ENCODE assay signal across 24 mouse cellular contexts in the genomic region with DNA sequence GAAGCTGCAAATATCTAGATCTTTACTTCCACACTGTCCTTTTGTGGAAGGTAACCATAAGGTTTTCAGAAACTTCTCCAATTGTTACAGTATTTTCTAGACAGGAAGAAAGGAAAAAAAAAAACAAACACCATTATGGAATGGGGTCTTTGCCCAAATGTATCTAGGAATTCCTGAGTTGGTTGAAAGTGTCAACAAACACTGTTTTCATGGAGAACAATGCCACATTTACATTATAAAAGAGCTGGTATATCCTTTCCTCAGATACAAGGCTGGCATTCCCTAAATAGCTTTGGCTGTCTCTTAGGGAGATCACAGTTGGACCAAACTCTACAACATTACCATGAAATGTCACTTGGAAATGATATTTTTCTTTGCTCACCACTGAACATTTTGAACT.
DNase-seq lines count a peak whose midpoint lies in the region; ATAC-seq lines count a peak whose summit lies in the region.
"Had no signal": no experiment of that assay in that cellular context is flagged by ENCODE, and none has a peak within 500 bp of the region (broad histone marks: within the 10 kb centered on the region; RNA-seq: fewer than 3 reads in every experiment).

No protein-coding gene starts in this region.

- ATAC-seq in frontal cortex, adult (ENCODE audit: low TSS enrichment), result peak; percentile 45; the same call in 1 of the 2 replicates
- no peak for ATAC-seq in erythroid progenitor cell, adult 5-6 weeks (replicated peaks; ENCODE audit: low FRiP score, poor library complexity, severe bottlenecking)
- ATAC-seq: activated CD4-positive, CD25-positive, alpha-beta regulatory T cell, adult 4 months; CD4-positive, CD25-positive, alpha-beta regulatory T cell, adult 4 months; forebrain, embryonic 13.5 days; forebrain, embryonic 15.5 days; forebrain, postnatal 0 days; Patski had no signal

- no peak for DNase-seq in frontal cortex, postnatal 10 days (ENCODE audit: low spot score in 2 of 2)
- DNase-seq in ES-CJ7 (ENCODE audit: low read depth, low spot score) (peak; percentile 48), R1 (ENCODE audit: low read depth, low spot score) (peak; percentile 86)
- DNase-seq in brain, adult 2 months (ENCODE audit: low read depth, low spot score), result peak; percentile 47
- no peak for DNase-seq in layer of hippocampus, adult 18-20 months (ENCODE audit: low spot score in 2 of 2)
- DNase-seq: adrenal gland, adult 8-10 months; adrenal gland, postnatal 14 days; adrenal gland, postnatal 36 days; B cell, adult 2 months; cerebellum, adult 11 months; cerebellum, adult 18-20 months; cerebellum, adult 8-10 months; cerebellum, adult 9-11 months; cerebellum, postnatal 14 days; cerebellum, postnatal 36 days; embryo, embryonic 11 days; forebrain, postnatal 0 days had no signal

Comparison
In these comparisons a context has a peak if more than half of its experiments do, and no peak if none do; other contexts are left out.
1. DNase-seq: peak in ES-CJ7 (single experiment), R1 (single experiment) and brain, adult 2 months (single experiment); none in frontal cortex, postnatal 10 days (0 of 2) and layer of hippocampus, adult 18-20 months (0 of 2).